Mouse (Mus musculus): ENCODE measurements around the gene Rfx4. TPM values are rescaled to one million over a fixed set of nuclear protein-coding genes. Genes with fewer than 3 reads are reported as not detected.

The Rfx4 gene
- polyA plus RNA-seq, 1 experiment, result not detected

GRCm38 (mm10) chr10:84908471-84908870 lies 152.6 kb downstream of the Rfx4 start:
- H3K4me1 ChIP-seq (ENCODE audit: control insufficient read depth, insufficient read depth, low read length), result no peaks in the 10 kb centered on the region
- no peak overlapping the region for H3K4me3 ChIP-seq (replicated peaks; ENCODE audit: control insufficient read depth, low read depth, low read length)
- H3K27ac ChIP-seq (ENCODE audit: control insufficient read depth, insufficient read depth, low read depth, low read length, poor library complexity), result no peak overlapping the region
- 61% methylated on average over 3 of the region's 3 CpGs for WGBS
- TF ChIP-seq POLR2A (IDR thresholded peaks at IDR 0.05; ENCODE audit: borderline replicate concordance, control insufficient read depth, low read depth, low read length), result no peak
- TF ChIP-seq CTCF (IDR thresholded peaks at IDR 0.05; ENCODE audit: control insufficient read depth, insufficient read depth, low read length), result no peak

- TF ChIP-seq POLR2A (IDR thresholded peaks at IDR 0.05; ENCODE audit: borderline replicate concordance, control insufficient read depth, low read depth, low read length) (no peak), CTCF (IDR thresholded peaks at IDR 0.05; ENCODE audit: control insufficient read depth, insufficient read depth, low read length) (no peak)
- H3K4me3 ChIP-seq (replicated peaks; ENCODE audit: control insufficient read depth, low read depth, low read length), result no peak overlapping the region
- H3K27ac ChIP-seq (ENCODE audit: control insufficient read depth, insufficient read depth, low read depth, low read length, poor library complexity), result no peak overlapping the region
- 87% methylated on average over 17 of the region's 17 CpGs for WGBS
- no peaks in the 10 kb centered on the region for H3K4me1 ChIP-seq (ENCODE audit: control insufficient read depth, insufficient read depth, low read length)
Measured at GRCm38 (mm10) chr10:84909021-84909801, 153.3 kb downstream of the Rfx4 start.

- 74% methylated on average over 7 of the region's 7 CpGs for WGBS
Measured at GRCm38 (mm10) chr10:84910194-84910593, 154.3 kb downstream of the Rfx4 start.

DNA sequence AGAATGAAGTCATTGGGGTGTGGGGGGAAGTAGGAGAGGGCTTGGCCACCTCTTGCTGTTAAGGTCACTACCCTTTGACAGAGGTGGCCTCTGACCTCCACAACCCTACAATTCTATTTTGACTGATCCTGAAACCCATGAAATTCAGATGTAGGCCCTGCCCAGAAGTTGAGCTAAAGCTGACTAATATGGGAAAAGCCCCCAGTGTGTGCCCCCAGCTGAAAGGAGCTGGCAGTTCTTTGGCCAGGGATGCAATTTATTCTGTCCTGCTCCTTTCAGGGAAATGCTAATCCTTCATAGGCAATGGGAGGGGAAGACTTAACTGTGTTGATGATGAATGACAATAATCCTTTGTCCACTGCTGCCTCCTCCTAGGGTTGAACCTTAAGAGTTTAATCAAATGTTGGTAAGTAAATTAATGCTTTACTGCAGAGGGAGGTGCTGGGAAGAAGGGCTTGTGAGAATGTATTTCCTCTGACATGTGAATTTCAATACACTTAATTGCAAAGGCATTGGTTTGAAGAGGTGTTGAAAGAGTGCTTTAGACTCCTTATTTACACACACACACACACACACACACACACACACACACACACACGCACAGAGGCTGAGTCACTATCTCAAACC lies 155.0 kb downstream of the Rfx4 start:
- no peaks in the 10 kb centered on the region for H3K4me1 ChIP-seq (ENCODE audit: control insufficient read depth, insufficient read depth, low read length)
- H3K4me3 ChIP-seq (replicated peaks; ENCODE audit: control insufficient read depth, low read depth, low read length), result no peak overlapping the region
- TF ChIP-seq POLR2A (IDR thresholded peaks at IDR 0.05; ENCODE audit: borderline replicate concordance, control insufficient read depth, low read depth, low read length), result no peak
- no peak for TF ChIP-seq CTCF (IDR thresholded peaks at IDR 0.05; ENCODE audit: control insufficient read depth, insufficient read depth, low read length)
- WGBS, result 75% methylated on average over 1 of the region's 1 CpGs
- no peak overlapping the region for H3K27ac ChIP-seq (ENCODE audit: control insufficient read depth, insufficient read depth, low read depth, low read length, poor library complexity)

More at GRCm38 (mm10) chr10:84910194-84910593, 154.3 kb downstream of the Rfx4 start:
- no peaks in the 10 kb centered on the region for H3K4me1 ChIP-seq (ENCODE audit: control insufficient read depth, insufficient read depth, low read length)
- TF ChIP-seq CTCF (IDR thresholded peaks at IDR 0.05; ENCODE audit: control insufficient read depth, insufficient read depth, low read length) (no peak), POLR2A (IDR thresholded peaks at IDR 0.05; ENCODE audit: borderline replicate concordance, control insufficient read depth, low read depth, low read length) (no peak)
- H3K27ac ChIP-seq (ENCODE audit: control insufficient read depth, insufficient read depth, low read depth, low read length, poor library complexity), result no peak overlapping the region
- no peak overlapping the region for H3K4me3 ChIP-seq (replicated peaks; ENCODE audit: control insufficient read depth, low read depth, low read length)

DNA sequence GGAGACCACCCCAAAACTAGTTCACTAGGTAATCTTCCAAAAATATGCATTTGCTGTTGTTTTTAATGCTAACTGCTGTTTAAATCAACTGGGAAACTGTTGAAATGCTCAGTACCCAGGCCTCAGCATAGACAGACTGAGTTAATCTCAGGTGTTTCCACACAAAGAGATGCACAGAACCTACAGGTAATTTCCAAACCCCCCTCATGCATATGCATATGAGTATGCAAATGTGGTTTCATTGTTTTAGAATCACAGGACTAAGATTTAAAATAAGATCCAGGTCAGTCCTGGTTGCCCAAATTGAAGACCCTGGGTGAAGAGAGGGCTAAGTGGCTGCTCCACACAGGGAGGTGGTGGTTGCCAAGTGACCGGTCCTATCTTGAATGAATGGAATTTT lies 157.3 kb downstream of the Rfx4 start:
- no peak overlapping the region for H3K27ac ChIP-seq (ENCODE audit: control insufficient read depth, insufficient read depth, low read depth, low read length, poor library complexity)
- TF ChIP-seq CTCF (IDR thresholded peaks at IDR 0.05; ENCODE audit: control insufficient read depth, insufficient read depth, low read length) (no peak), POLR2A (IDR thresholded peaks at IDR 0.05; ENCODE audit: borderline replicate concordance, control insufficient read depth, low read depth, low read length) (no peak)
- no peak overlapping the region for H3K4me3 ChIP-seq (replicated peaks; ENCODE audit: control insufficient read depth, low read depth, low read length)
- 81% methylated on average over 1 of the region's 1 CpGs for WGBS
- H3K4me1 ChIP-seq (ENCODE audit: control insufficient read depth, insufficient read depth, low read length), result no peaks in the 10 kb centered on the region; the same call in 1 of the 2 replicates

DNA sequence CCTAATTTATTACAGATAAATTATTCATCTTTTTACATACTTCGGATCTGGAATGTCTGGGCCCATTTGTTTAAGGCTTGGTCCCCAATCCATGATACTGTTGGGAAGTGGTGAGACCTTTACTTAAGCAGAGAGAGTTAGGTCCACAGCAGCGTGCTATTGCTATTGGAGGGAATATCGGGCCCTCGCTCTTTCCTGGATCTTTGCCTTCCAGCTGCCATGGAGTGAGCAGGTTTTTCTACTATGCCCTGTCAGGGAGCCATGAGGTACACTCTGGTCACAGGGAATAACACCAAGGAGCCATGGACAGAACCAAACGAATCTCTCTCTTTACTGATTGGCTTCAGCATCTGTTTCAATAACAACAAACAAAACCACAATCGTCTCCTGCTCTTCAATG lies 159.6 kb downstream of the Rfx4 start:
- H3K4me1 ChIP-seq (ENCODE audit: control insufficient read depth, insufficient read depth, low read length), result no peaks in the 10 kb centered on the region; the same call in 1 of the 2 replicates
- H3K27ac ChIP-seq (ENCODE audit: control insufficient read depth, insufficient read depth, low read depth, low read length, poor library complexity), result no peak overlapping the region
- no peak overlapping the region for H3K4me3 ChIP-seq (replicated peaks; ENCODE audit: control insufficient read depth, low read depth, low read length)
- WGBS, result 85% methylated on average over 6 of the region's 6 CpGs
- TF ChIP-seq CTCF (IDR thresholded peaks at IDR 0.05; ENCODE audit: control insufficient read depth, insufficient read depth, low read length), result no peak
- no peak for TF ChIP-seq POLR2A (IDR thresholded peaks at IDR 0.05; ENCODE audit: borderline replicate concordance, control insufficient read depth, low read depth, low read length)

- TF ChIP-seq POLR2A (IDR thresholded peaks at IDR 0.05; ENCODE audit: borderline replicate concordance, control insufficient read depth, low read depth, low read length), result peak; percentile 65; the same call in 1 of the 2 replicates
- no peak for TF ChIP-seq CTCF (IDR thresholded peaks at IDR 0.05; ENCODE audit: control insufficient read depth, insufficient read depth, low read length)
- WGBS, result 0% methylated on average over 51 of the region's 51 CpGs
- H3K4me1 ChIP-seq (ENCODE audit: control insufficient read depth, insufficient read depth, low read length), result no peaks in the 10 kb centered on the region; the same call in 1 of the 2 replicates
Measured at GRCm38 (mm10) chr10:84916810-84917730, 161.2 kb downstream of the Rfx4 start, which contains the start of gene Ric8b. Gene Ric8b, plus strand, starts transcription at chr10:84917616.

More at GRCm38 (mm10) chr10:84916810-84917730, 161.2 kb downstream of the Rfx4 start, which contains the start of gene Ric8b:
- H3K27ac ChIP-seq (ENCODE audit: control insufficient read depth, insufficient read depth, low read depth, low read length, poor library complexity), result peak within 1 kb of the TSS; percentile 82
- peak within 1 kb of the TSS; percentile 73 for H3K4me3 ChIP-seq (replicated peaks; ENCODE audit: control insufficient read depth, low read depth, low read length)

Data from bone marrow, adult 2 months (tissue).